Mouse (Mus musculus): ENCODE results near the gene 9530003J23Rik. TPM values are rescaled to one million over a fixed set of nuclear protein-coding genes. Genes with fewer than 3 reads are reported as not detected.

The 9530003J23Rik gene
- total and polyA plus RNA-seq, 2 experiments from 2014 or later: not detected

- H3K9ac ChIP-seq (replicated peaks; ENCODE audit: low read length): no peak overlapping the region
- H3K36me3 ChIP-seq (ENCODE audit: insufficient read depth, low read length): no peaks in the 10 kb centered on the region
- DNase-seq (ENCODE audit: low spot score): peak; percentile 18
- TF ChIP-seq CTCF (IDR thresholded peaks at IDR 0.05; ENCODE audit: low read depth): peak; percentile 45
- no peak overlapping the region for H3K27ac ChIP-seq
- no peaks in the 10 kb centered on the region for H3K27me3 ChIP-seq (ENCODE audit: insufficient read depth, low read length)
- H3K9me3 ChIP-seq (ENCODE audit: low read length): no peaks in the 10 kb centered on the region
- H3K4me3 ChIP-seq (ENCODE audit: low read length): no peak overlapping the region
- no peak overlapping the region for H3K4me2 ChIP-seq (ENCODE audit: low read depth, low read length)
- ATAC-seq: no peak
- no peaks in the 10 kb centered on the region for H3K4me1 ChIP-seq (ENCODE audit: insufficient read depth, low read length)
Measured at GRCm38 (mm10) chr10:117272023-117272422, 33.5 kb upstream of the 9530003J23Rik start.

DNA sequence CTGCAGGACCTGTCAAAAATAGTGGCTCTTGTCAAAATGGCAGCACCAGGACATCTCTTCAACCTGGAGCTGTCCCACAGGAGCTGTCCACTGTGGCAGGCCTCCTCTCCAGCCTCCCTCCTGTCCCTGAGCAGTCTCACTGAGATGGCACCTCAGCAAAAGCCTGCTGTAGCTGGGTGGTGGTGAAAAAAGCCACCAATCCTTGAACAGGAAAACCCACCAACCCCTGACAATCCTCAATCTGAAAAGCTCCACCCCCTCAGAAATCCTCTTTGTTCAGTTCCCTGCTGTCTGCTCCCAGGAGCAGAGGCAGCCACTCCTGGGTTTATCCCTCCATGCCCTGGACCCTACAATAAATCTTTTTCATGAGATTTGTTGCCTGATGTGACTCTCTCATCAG is 21.4 kb upstream of the 9530003J23Rik start:
- H3K27ac ChIP-seq: no peak overlapping the region
- DNase-seq (ENCODE audit: low spot score) (no peak), ATAC-seq (0 out of 2 replicates have a peak, but pooled peaks have one; percentile 21)
- H3K4me1 ChIP-seq (ENCODE audit: insufficient read depth, low read length): no peaks in the 10 kb centered on the region
- no peak for TF ChIP-seq CTCF (IDR thresholded peaks at IDR 0.05; ENCODE audit: low read depth)
- no peak overlapping the region for H3K4me3 ChIP-seq (ENCODE audit: low read length)
- H3K27me3 ChIP-seq (ENCODE audit: insufficient read depth, low read length): no peaks in the 10 kb centered on the region
- H3K9ac ChIP-seq (replicated peaks; ENCODE audit: low read length): no peak overlapping the region
- no peaks in the 10 kb centered on the region for H3K36me3 ChIP-seq (ENCODE audit: insufficient read depth, low read length)
- no peaks in the 10 kb centered on the region for H3K9me3 ChIP-seq (ENCODE audit: low read length)
- no peak overlapping the region for H3K4me2 ChIP-seq (ENCODE audit: low read depth, low read length)

DNA sequence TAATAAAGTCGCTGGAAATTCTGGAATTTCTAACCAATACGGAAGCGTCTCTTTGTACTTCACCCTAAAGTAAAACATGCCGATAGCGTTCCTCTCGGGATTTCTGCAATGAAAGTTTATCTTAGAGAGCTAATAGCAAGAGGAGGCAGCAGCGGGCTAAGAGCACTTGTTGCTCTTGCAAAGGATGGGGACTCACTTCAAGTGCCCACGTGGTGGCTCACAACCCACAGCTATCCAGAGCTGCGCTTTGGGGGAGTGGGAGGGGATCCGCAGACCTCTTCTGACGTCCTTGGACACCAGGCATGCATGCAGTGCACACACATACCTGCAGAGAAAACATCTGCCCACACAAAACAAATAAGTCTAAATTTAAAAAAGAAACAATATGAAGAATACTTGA is 2.6 kb downstream of the 9530003J23Rik start:
- WGBS: 67% methylated on average over 11 of the region's 11 CpGs
- no peaks in the 10 kb centered on the region for H3K36me3 ChIP-seq (ENCODE audit: insufficient read depth, low read length)
- no peak for TF ChIP-seq CTCF (IDR thresholded peaks at IDR 0.05; ENCODE audit: low read depth)
- no peak for ATAC-seq
- no peak overlapping the region for H3K4me3 ChIP-seq (ENCODE audit: low read length)
- H3K9me3 ChIP-seq (ENCODE audit: low read length): no peaks in the 10 kb centered on the region
- no peak overlapping the region for H3K4me2 ChIP-seq (ENCODE audit: low read depth, low read length)
- H3K9ac ChIP-seq (replicated peaks; ENCODE audit: low read length): no peak overlapping the region
- DNase-seq (ENCODE audit: low spot score): no peak
- no peaks in the 10 kb centered on the region for H3K4me1 ChIP-seq (ENCODE audit: insufficient read depth, low read length)
- no peak overlapping the region for H3K27ac ChIP-seq
- H3K27me3 ChIP-seq (ENCODE audit: insufficient read depth, low read length): no peaks in the 10 kb centered on the region; the same call in 1 of the 2 replicates

GRCm38 (mm10) chr10:117234825-117235224 is 3.7 kb downstream of the 9530003J23Rik start:
- Histone ChIP-seq H3K9ac (replicated peaks; ENCODE audit: low read length) (no peak overlapping the region), H3K27me3 (ENCODE audit: insufficient read depth, low read length) (no peaks in the 10 kb centered on the region; the same call in 1 of the 2 replicates)

DNA sequence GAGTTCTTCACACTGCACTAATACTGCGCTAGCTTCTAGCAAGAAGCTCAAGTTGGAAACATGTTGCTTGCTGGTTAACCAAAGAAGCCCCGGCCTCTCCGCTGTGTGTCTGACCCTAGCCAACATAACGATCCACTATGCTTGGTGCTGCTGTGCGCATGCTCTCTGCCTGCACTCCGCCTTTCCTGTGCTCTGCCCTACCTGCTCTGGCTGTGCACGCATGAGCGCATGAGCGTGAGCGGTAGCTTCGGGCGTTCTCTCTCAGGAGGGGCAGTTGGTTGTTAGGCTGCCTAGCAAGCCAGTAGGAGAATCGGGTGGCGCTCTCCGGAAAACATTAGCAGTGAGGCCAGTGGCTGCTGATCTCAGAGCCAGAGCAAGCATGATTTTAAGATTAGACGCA is 8.7 kb downstream of the 9530003J23Rik start:
- Histone ChIP-seq H3K4me2 (ENCODE audit: low read depth, low read length) (no peak overlapping the region), H3K9ac (replicated peaks; ENCODE audit: low read length) (no peak overlapping the region), H3K36me3 (ENCODE audit: insufficient read depth, low read length) (no peaks in the 10 kb centered on the region), H3K4me1 (ENCODE audit: insufficient read depth, low read length) (0 out of 2 replicates have a peak, but pooled peaks cover 2% of the 10 kb centered on the region), H3K4me3 (ENCODE audit: low read length) (no peak overlapping the region), H3K27ac (no peak overlapping the region), H3K27me3 (ENCODE audit: insufficient read depth, low read length) (no peaks in the 10 kb centered on the region; the same call in 1 of the 2 replicates), H3K9me3 (ENCODE audit: low read length) (no peaks in the 10 kb centered on the region)
- 73% methylated on average over 16 of the region's 16 CpGs for WGBS
- ATAC-seq (no peak), DNase-seq (ENCODE audit: low spot score) (no peak)
- TF ChIP-seq CTCF (IDR thresholded peaks at IDR 0.05; ENCODE audit: low read depth): no peak

More at GRCm38 (mm10) chr10:117234825-117235224, 3.7 kb downstream of the 9530003J23Rik start:
- H3K9me3 ChIP-seq (ENCODE audit: low read length): no peaks in the 10 kb centered on the region
- H3K4me1 ChIP-seq (ENCODE audit: insufficient read depth, low read length): no peaks in the 10 kb centered on the region
- DNase-seq (ENCODE audit: low spot score) (no peak), ATAC-seq (no peak)
- WGBS: 75% methylated on average over 4 of the region's 4 CpGs
- no peak for TF ChIP-seq CTCF (IDR thresholded peaks at IDR 0.05; ENCODE audit: low read depth)
- no peak overlapping the region for H3K4me3 ChIP-seq (ENCODE audit: low read length)
- no peaks in the 10 kb centered on the region for H3K36me3 ChIP-seq (ENCODE audit: insufficient read depth, low read length)
- H3K27ac ChIP-seq: no peak overlapping the region
- no peak overlapping the region for H3K4me2 ChIP-seq (ENCODE audit: low read depth, low read length)

- no peak for ATAC-seq
- H3K9ac ChIP-seq (replicated peaks; ENCODE audit: low read length): no peak overlapping the region
- H3K27me3 ChIP-seq (ENCODE audit: insufficient read depth, low read length): no peaks in the 10 kb centered on the region
- 84% methylated on average over 3 of the region's 3 CpGs for WGBS
- H3K36me3 ChIP-seq (ENCODE audit: insufficient read depth, low read length): peaks cover 5% of the 10 kb centered on the region; the same call in 1 of the 2 replicates
- TF ChIP-seq CTCF (IDR thresholded peaks at IDR 0.05; ENCODE audit: low read depth): no peak
- DNase-seq (ENCODE audit: low spot score): no peak
- no peak overlapping the region for H3K4me3 ChIP-seq (ENCODE audit: low read length)
- no peak overlapping the region for H3K4me2 ChIP-seq (ENCODE audit: low read depth, low read length)
- H3K4me1 ChIP-seq (ENCODE audit: insufficient read depth, low read length): 0 out of 2 replicates have a peak, but pooled peaks cover 14% of the 10 kb centered on the region
- H3K27ac ChIP-seq: no peak overlapping the region
- no peaks in the 10 kb centered on the region for H3K9me3 ChIP-seq (ENCODE audit: low read length)
Measured at GRCm38 (mm10) chr10:117226002-117226401, 12.5 kb downstream of the 9530003J23Rik start.

DNA sequence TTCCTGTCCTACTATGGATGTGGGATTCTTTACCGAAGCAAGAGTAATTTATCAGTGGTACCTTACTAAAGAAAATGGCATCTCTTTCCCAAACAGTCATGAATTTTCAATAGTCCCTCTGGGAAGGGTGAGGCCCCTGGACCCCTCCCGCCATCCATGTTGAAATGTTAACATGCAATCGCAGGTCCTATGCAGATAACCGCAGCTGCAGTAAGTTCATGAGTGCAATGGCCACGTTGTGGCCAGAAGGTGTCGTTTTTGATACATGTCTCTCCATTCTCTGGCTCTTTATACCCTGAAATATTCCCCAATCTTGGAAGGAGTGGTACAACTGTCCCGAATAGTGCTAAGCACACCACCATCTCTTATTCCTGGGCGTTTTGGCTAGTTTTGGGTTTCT is 13.4 kb downstream of the 9530003J23Rik start:
- peaks cover 12% of the 10 kb centered on the region; the same call in 1 of the 2 replicates for H3K36me3 ChIP-seq (ENCODE audit: insufficient read depth, low read length)
- ATAC-seq (no peak), DNase-seq (ENCODE audit: low spot score) (peak; percentile 29)
- H3K27ac ChIP-seq: peak overlapping the region; percentile 100
- TF ChIP-seq CTCF (IDR thresholded peaks at IDR 0.05; ENCODE audit: low read depth): peak; percentile 44
- H3K27me3 ChIP-seq (ENCODE audit: insufficient read depth, low read length): no peaks in the 10 kb centered on the region
- no peaks in the 10 kb centered on the region for H3K9me3 ChIP-seq (ENCODE audit: low read length)
- peak overlapping the region; percentile 82 for H3K4me3 ChIP-seq (ENCODE audit: low read length)
- H3K4me2 ChIP-seq (ENCODE audit: low read depth, low read length): peak overlapping the region; percentile 94
- 0 out of 2 replicates have a peak, but pooled peaks cover 14% of the 10 kb centered on the region for H3K4me1 ChIP-seq (ENCODE audit: insufficient read depth, low read length)
- WGBS: 49% methylated on average over 8 of the region's 8 CpGs
- peak overlapping the region; percentile 97; the same call in 1 of the 2 replicates for H3K9ac ChIP-seq (replicated peaks; ENCODE audit: low read length)

Measured in hindbrain, postnatal 0 days (tissue).